Mouse (Mus musculus) midbrain, postnatal 0 days (tissue): ENCODE measurements around the gene Apba2. TPM values are rescaled to one million over a fixed set of nuclear protein-coding genes. Genes with fewer than 3 reads are reported as not detected.

Experiments
- ATAC-seq: fragments of 200-750 bp; cut with Nextera tagmentation; 2 replicates; pipeline ENCODE4 v1.8.0; 2017; ENCODE audit warnings: moderate number of reproducible peaks, mild to moderate bottlenecking, moderate TSS enrichment, moderate library complexity; ENCODE audit not compliant: low FRiP score
- DNase-seq: peaks from one replicate; pipeline ENCODE4 v3.0.0-alpha.2; 2015; ENCODE audit warnings: low spot score
- H3K27ac ChIP-seq: fragments of 300-500 bp; sonication (generic); 2 replicates; pipeline ENCODE4 v1.5.1; 2014; ENCODE audit warnings: low read depth, mild to moderate bottlenecking, low read length, mixed read lengths
- H3K27me3 ChIP-seq: fragments of 300-500 bp; sonication (generic); 2 replicates; pipeline ENCODE4 v1.6.1; 2014; ENCODE audit warnings: low read length, control low read depth, mixed read lengths; ENCODE audit not compliant: insufficient read depth
- H3K36me3 ChIP-seq: fragments of 300-500 bp; sonication (generic); 2 replicates; pipeline ENCODE4 v1.6.1; 2014; ENCODE audit warnings: low read length, control low read depth, mixed read lengths; ENCODE audit not compliant: insufficient read depth
- H3K4me1 ChIP-seq: fragments of 300-500 bp; sonication (generic); 2 replicates; pipeline ENCODE4 v1.6.1; 2014; ENCODE audit warnings: mild to moderate bottlenecking, control low read depth, antibody characterized with exemption, low read length, mixed read lengths; ENCODE audit not compliant: insufficient read depth
- H3K4me2 ChIP-seq: fragments of 300-500 bp; sonication (generic); 2 replicates; pipeline ENCODE4 v1.6.1; 2014; ENCODE audit warnings: low read depth, mild to moderate bottlenecking, low read length, mixed read lengths; ENCODE audit not compliant: poor library complexity, severe bottlenecking
- H3K4me3 ChIP-seq: fragments of 300-500 bp; sonication (generic); 2 replicates; pipeline ENCODE4 v1.5.1; 2014; ENCODE audit warnings: low read depth, mild to moderate bottlenecking, low read length, moderate library complexity
- H3K9ac ChIP-seq: fragments of 300-500 bp; sonication (generic); replicated peaks from 2 replicates; pipeline ENCODE4 v1.6.1; 2014; ENCODE audit warnings: mild to moderate bottlenecking, low read length, moderate library complexity, mixed read lengths; ENCODE audit not compliant: poor library complexity, severe bottlenecking
- H3K9me3 ChIP-seq: fragments of 300-500 bp; sonication (generic); 2 replicates; pipeline ENCODE4 v1.6.1; 2016; ENCODE audit warnings: low read length, control low read depth
- CTCF ChIP-seq: IDR thresholded peaks from 2 replicates; pipeline ENCODE4 v1.5.1; 2016; ENCODE audit warnings: antibody characterized with exemption, mild to moderate bottlenecking
- WGBS: fragments of 180-500 bp; shearing (Covaris S2); extraction: QIAGEN DNeasy Blood & Tissue Kit; methylation state at CpG from one replicate; pipeline ENCODE4 v1.1.7; 2014; 5-methylcytosine and 5-hydroxymethylcytosine counted together
- polyA plus RNA-seq: library from polyadenylated mRNA; unstranded; fragments of >200 nt; fragmentation: Nextera tagmentation; extraction: Ambion mirVana; gene quantifications from 2 replicates; pipeline ENCODE4 v1.2.1, GENCODE M21; 2015
- total RNA-seq: library from RNA; depleted of rRNA; stranded (reverse); fragments of >200 nt; gene quantifications from 2 replicates; pipeline ENCODE4 v1.2.3, GENCODE M21; 2014; rRNA removed

The Apba2 gene
- total and polyA plus RNA-seq, 2 experiments from 2014 or later, result 199 to 374 TPM

DNA sequence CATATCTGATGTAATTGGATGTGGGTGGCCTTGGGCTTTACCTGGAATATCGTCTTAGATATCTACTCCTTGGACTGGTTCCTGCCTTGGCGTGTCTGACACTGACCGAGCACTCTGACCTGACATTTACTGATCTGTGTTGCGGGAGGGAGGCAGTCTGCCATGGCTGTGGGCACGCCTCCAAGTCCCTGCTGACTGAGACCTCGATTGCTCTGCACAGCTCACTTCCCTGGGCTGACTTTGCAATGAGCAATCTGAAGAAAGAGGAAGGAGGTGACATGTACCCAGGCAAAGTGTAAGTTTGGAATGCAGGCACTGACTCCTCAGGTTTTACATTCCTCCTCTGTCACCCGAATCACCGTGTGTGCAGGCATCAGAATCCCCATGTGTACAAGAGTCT is 290.5 kb downstream of the Apba2 start:
- no peaks in the 10 kb centered on the region for H3K9me3 ChIP-seq
- no peaks in the 10 kb centered on the region for H3K27me3 ChIP-seq
- no peak for TF ChIP-seq CTCF
- ATAC-seq (no peak), DNase-seq (no peak)
- H3K9ac ChIP-seq, result no peak overlapping the region
- H3K4me2 ChIP-seq, result no peak overlapping the region
- no peaks in the 10 kb centered on the region for H3K4me1 ChIP-seq
- WGBS, result 72% methylated on average over 8 of the region's 8 CpGs
- H3K36me3 ChIP-seq, result no peaks in the 10 kb centered on the region
- no peak overlapping the region for H3K4me3 ChIP-seq
- no peak overlapping the region for H3K27ac ChIP-seq

DNA sequence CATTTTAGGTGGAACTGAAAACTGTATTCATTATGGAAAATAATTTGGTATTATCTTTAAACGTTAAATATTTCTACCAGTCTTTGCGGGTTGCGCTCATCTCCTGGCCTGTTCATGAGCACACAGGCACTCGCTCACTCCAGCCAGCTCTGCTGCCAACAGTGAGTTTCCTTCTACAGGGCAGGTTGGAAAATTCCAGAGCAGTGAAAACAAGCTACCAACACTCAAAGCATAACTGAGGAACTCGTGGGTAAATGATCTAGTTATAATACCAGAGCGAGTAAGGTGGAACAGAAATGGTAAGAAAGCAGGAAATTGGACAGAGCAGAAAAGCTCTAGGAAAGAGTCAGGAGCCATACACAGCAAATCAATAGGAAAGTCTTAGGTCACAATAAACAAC is 294.0 kb downstream of the Apba2 start:
- H3K4me2 ChIP-seq, result no peak overlapping the region
- H3K4me1 ChIP-seq, result no peaks in the 10 kb centered on the region
- no peak for DNase-seq
- no peak for TF ChIP-seq CTCF
- 73% methylated on average over 6 of the region's 6 CpGs for WGBS
- H3K4me3 ChIP-seq, result no peak overlapping the region
- no peaks in the 10 kb centered on the region for H3K27me3 ChIP-seq
- no peak overlapping the region for H3K27ac ChIP-seq
- H3K36me3 ChIP-seq, result no peaks in the 10 kb centered on the region
- no peaks in the 10 kb centered on the region for H3K9me3 ChIP-seq
- no peak overlapping the region for H3K9ac ChIP-seq
- ATAC-seq, result no peak

Other genes starting within 250 kb of the Apba2 start
- gene Mtmr10, start 214.1 kb upstream of the Apba2 start, total RNA-seq, result 10.2 and 10.7 TPM in 2 replicates
- gene Mtmr10, start 214.1 kb upstream of the Apba2 start, polyA plus RNA-seq, result 6.8 and 7.1 TPM in 2 replicates
- 6.5 and 11.9 TPM in 2 replicates for gene Fan1, start 127.6 kb upstream of the Apba2 start, total RNA-seq
- gene Fan1, start 127.6 kb upstream of the Apba2 start, polyA plus RNA-seq, result 3.8 and 4.7 TPM in 2 replicates
- 5.4 and 10.1 TPM in 2 replicates for gene Mphosph10, start 109.4 kb upstream of the Apba2 start, total RNA-seq
- gene Mphosph10, start 109.4 kb upstream of the Apba2 start, polyA plus RNA-seq, result 19.2 and 20.3 TPM in 2 replicates
- 12.2 and 14.7 TPM in 2 replicates for gene Mcee, start 109.1 kb upstream of the Apba2 start, total RNA-seq
- 43.6 and 44.2 TPM in 2 replicates for gene Mcee, start 109.1 kb upstream of the Apba2 start, polyA plus RNA-seq